Mouse (Mus musculus): ENCODE measurements around the gene Fgfr2. TPM values are rescaled to one million over a fixed set of nuclear protein-coding genes. Genes with fewer than 3 reads are reported as not detected.

Fgfr2 gene
- polyA plus RNA-seq, 1 experiment from 2014 or later = 34.1 TPM

GRCm38 (mm10) chr7:130799418-130799817 lies 2323.7 kb downstream of the Fgfr2 start:
- WGBS = 76% methylated on average over 10 of the region's 10 CpGs
- H3K36me3 ChIP-seq = no peaks in the 10 kb centered on the region
- H3K4me1 ChIP-seq (replicated peaks) = peaks cover 8% of the 10 kb centered on the region
- no peak for ATAC-seq (ENCODE audit: insufficient number of reproducible peaks, low FRiP score)
- H3K27ac ChIP-seq (ENCODE audit: poor library complexity, severe bottlenecking) = no peak overlapping the region
- no peaks in the 10 kb centered on the region for H3K9me3 ChIP-seq (replicated peaks)
- H3K9ac ChIP-seq = no peak overlapping the region
- no peak overlapping the region for H3K4me2 ChIP-seq
- 0 out of 2 replicates have a peak, but pooled peaks cover 3% of the 10 kb centered on the region for H3K27me3 ChIP-seq (replicated peaks)
- no peak overlapping the region for H3K4me3 ChIP-seq

- H3K27me3 ChIP-seq (replicated peaks) = 0 out of 2 replicates have a peak, but pooled peaks cover 3% of the 10 kb centered on the region
- H3K4me3 ChIP-seq = no peak overlapping the region
- WGBS = 83% methylated on average over 6 of the region's 6 CpGs
- ATAC-seq (ENCODE audit: insufficient number of reproducible peaks, low FRiP score) = no peak
- no peak overlapping the region for H3K9ac ChIP-seq
- H3K9me3 ChIP-seq (replicated peaks) = no peaks in the 10 kb centered on the region
- H3K27ac ChIP-seq (ENCODE audit: poor library complexity, severe bottlenecking) = no peak overlapping the region
- H3K4me2 ChIP-seq = no peak overlapping the region
- peaks cover 17% of the 10 kb centered on the region for H3K4me1 ChIP-seq (replicated peaks)
- no peaks in the 10 kb centered on the region for H3K36me3 ChIP-seq
These were observed 2325.6 kb downstream of the Fgfr2 start for GRCm38 (mm10) chr7:130797524-130797923.

DNA sequence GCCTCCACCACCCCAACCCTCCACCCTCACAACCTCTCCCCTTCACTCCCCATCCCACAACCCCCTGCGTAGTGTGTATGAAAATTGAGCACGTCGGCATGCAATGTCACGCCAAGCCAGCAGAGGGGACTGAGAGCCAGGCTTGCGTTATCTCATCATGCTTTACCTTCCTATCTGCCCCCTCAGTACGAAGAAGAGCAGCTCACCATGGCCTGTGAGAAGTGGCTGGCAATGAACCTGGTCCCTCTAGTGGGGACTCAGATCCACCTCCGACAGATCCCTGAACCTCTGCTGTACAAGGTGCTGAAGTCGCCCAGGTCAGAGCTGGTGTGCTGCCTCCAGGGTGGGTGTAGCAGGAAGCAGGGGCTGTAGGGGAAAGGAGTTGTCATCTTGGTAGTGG lies 2326.4 kb downstream of the Fgfr2 start:
- Histone ChIP-seq H3K4me1 (replicated peaks) (peaks cover 17% of the 10 kb centered on the region), H3K9me3 (replicated peaks) (no peaks in the 10 kb centered on the region), H3K4me3 (no peak overlapping the region), H3K9ac (no peak overlapping the region), H3K27ac (ENCODE audit: poor library complexity, severe bottlenecking) (no peak overlapping the region), H3K27me3 (replicated peaks) (0 out of 2 replicates have a peak, but pooled peaks cover 3% of the 10 kb centered on the region), H3K36me3 (no peaks in the 10 kb centered on the region), H3K4me2 (no peak overlapping the region)
- WGBS = 70% methylated on average over 8 of the region's 8 CpGs
- ATAC-seq (ENCODE audit: insufficient number of reproducible peaks, low FRiP score) = no peak

DNA sequence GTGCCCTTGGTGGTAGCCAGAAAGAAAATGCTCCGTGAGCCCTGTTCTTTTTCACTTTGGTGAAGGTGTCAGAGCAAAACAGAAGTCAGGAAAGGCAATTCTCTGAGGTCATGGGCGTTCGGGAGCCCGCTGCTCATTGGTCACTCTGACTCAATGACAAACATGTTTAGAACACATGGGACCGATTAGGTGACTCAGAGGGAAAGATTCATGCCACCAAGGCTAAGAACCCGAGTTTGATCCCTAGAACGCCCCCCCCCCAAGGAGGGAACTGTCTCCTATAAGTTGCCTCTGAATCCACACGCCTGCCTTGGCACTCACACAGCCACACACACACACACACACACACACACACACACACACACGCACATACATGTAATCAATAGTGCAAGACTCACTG lies 2329.5 kb downstream of the Fgfr2 start:
- H3K27ac ChIP-seq (ENCODE audit: poor library complexity, severe bottlenecking) = no peak overlapping the region
- H3K4me1 ChIP-seq (replicated peaks) = peaks cover 17% of the 10 kb centered on the region
- H3K27me3 ChIP-seq (replicated peaks) = 0 out of 2 replicates have a peak, but pooled peaks cover 3% of the 10 kb centered on the region
- no peaks in the 10 kb centered on the region for H3K9me3 ChIP-seq (replicated peaks)
- H3K36me3 ChIP-seq = no peaks in the 10 kb centered on the region
- no peak overlapping the region for H3K4me2 ChIP-seq
- WGBS = 70% methylated on average over 9 of the region's 9 CpGs
- no peak overlapping the region for H3K9ac ChIP-seq
- ATAC-seq (ENCODE audit: insufficient number of reproducible peaks, low FRiP score) = no peak
- H3K4me3 ChIP-seq = no peak overlapping the region

DNA sequence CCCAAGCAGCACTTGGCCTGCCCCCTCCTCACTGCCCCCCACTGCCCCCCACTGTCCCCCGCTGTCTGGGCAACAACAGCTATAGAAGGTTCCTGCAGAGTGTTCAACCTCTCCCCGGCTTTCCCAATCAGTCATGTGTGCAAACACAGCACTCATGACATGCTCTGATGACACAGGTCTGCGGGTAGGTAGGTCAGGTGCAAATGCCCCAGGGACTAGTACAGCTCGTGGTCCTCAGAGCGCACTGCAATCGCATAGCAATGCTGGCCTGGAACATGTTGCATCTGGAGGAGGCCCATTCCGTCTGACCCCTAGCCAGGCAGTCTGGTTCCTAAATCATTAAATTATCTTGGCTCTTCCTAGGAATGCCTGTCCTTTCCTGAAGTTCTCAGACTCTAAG lies 2333.7 kb downstream of the Fgfr2 start:
- H3K4me3 ChIP-seq = no peak overlapping the region
- no peaks in the 10 kb centered on the region for H3K36me3 ChIP-seq
- WGBS = 85% methylated on average over 7 of the region's 7 CpGs
- no peaks in the 10 kb centered on the region for H3K9me3 ChIP-seq (replicated peaks)
- H3K27ac ChIP-seq (ENCODE audit: poor library complexity, severe bottlenecking) = no peak overlapping the region
- H3K9ac ChIP-seq = no peak overlapping the region
- peaks cover 29% of the 10 kb centered on the region for H3K4me1 ChIP-seq (replicated peaks)
- H3K27me3 ChIP-seq (replicated peaks) = no peaks in the 10 kb centered on the region
- H3K4me2 ChIP-seq = no peak overlapping the region
- ATAC-seq (ENCODE audit: insufficient number of reproducible peaks, low FRiP score) = no peak

GRCm38 (mm10) chr7:130788950-130789349 lies 2334.2 kb downstream of the Fgfr2 start:
- Histone ChIP-seq H3K9ac (no peak overlapping the region), H3K4me1 (replicated peaks) (peaks cover 24% of the 10 kb centered on the region), H3K36me3 (no peaks in the 10 kb centered on the region), H3K27ac (ENCODE audit: poor library complexity, severe bottlenecking) (no peak overlapping the region), H3K4me2 (no peak overlapping the region), H3K27me3 (replicated peaks) (no peaks in the 10 kb centered on the region), H3K4me3 (no peak overlapping the region), H3K9me3 (replicated peaks) (no peaks in the 10 kb centered on the region)
- ATAC-seq (ENCODE audit: insufficient number of reproducible peaks, low FRiP score) = no peak
- 83% methylated on average over 3 of the region's 3 CpGs for WGBS

GRCm38 (mm10) chr7:130787537-130787936 lies 2335.6 kb downstream of the Fgfr2 start:
- no peak overlapping the region for H3K27ac ChIP-seq (ENCODE audit: poor library complexity, severe bottlenecking)
- WGBS = 91% methylated on average over 4 of the region's 4 CpGs
- no peak overlapping the region for H3K9ac ChIP-seq
- no peaks in the 10 kb centered on the region for H3K36me3 ChIP-seq
- H3K4me2 ChIP-seq = no peak overlapping the region
- H3K4me3 ChIP-seq = no peak overlapping the region
- peaks cover 20% of the 10 kb centered on the region for H3K4me1 ChIP-seq (replicated peaks)
- H3K27me3 ChIP-seq (replicated peaks) = no peaks in the 10 kb centered on the region
- no peak for ATAC-seq (ENCODE audit: insufficient number of reproducible peaks, low FRiP score)
- H3K9me3 ChIP-seq (replicated peaks) = no peaks in the 10 kb centered on the region

DNA sequence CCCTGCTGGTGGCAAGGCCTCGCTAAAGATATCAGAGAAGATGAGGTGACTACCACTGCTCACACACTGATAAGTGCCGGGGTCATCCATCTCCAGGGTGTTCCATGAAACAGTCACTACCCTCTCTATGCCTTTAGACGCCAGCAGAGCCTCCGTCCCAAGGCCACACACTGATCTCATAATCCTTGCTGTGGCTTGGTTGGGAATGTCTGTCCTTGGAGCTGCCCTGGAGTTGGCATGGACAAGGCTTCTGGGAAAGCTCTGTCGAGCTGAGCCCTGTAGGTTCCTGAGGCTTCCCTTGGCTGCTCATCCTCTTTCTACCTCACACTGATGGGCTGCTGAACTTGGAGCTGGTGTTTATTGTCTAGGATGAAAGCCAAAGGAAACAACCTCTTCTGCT lies 2336.4 kb downstream of the Fgfr2 start:
- Histone ChIP-seq H3K9me3 (replicated peaks) (no peaks in the 10 kb centered on the region), H3K4me2 (no peak overlapping the region), H3K36me3 (no peaks in the 10 kb centered on the region), H3K27me3 (replicated peaks) (no peaks in the 10 kb centered on the region), H3K4me1 (replicated peaks) (peaks cover 24% of the 10 kb centered on the region), H3K9ac (no peak overlapping the region), H3K4me3 (no peak overlapping the region), H3K27ac (ENCODE audit: poor library complexity, severe bottlenecking) (no peak overlapping the region)
- ATAC-seq (ENCODE audit: insufficient number of reproducible peaks, low FRiP score) = no peak
- 55% methylated on average over 5 of the region's 5 CpGs for WGBS

GRCm38 (mm10) chr7:130785923-130786575 lies 2337.1 kb downstream of the Fgfr2 start:
- Histone ChIP-seq H3K4me3 (no peak overlapping the region), H3K36me3 (no peaks in the 10 kb centered on the region), H3K27ac (ENCODE audit: poor library complexity, severe bottlenecking) (no peak overlapping the region), H3K9me3 (replicated peaks) (no peaks in the 10 kb centered on the region), H3K4me2 (no peak overlapping the region), H3K4me1 (replicated peaks) (peaks cover 31% of the 10 kb centered on the region), H3K27me3 (replicated peaks) (no peaks in the 10 kb centered on the region), H3K9ac (no peak overlapping the region)
- 0 out of 2 replicates have a peak, but pooled peaks have one; percentile 49 for ATAC-seq (ENCODE audit: insufficient number of reproducible peaks, low FRiP score)
- 61% methylated on average over 12 of the region's 12 CpGs for WGBS

DNA sequence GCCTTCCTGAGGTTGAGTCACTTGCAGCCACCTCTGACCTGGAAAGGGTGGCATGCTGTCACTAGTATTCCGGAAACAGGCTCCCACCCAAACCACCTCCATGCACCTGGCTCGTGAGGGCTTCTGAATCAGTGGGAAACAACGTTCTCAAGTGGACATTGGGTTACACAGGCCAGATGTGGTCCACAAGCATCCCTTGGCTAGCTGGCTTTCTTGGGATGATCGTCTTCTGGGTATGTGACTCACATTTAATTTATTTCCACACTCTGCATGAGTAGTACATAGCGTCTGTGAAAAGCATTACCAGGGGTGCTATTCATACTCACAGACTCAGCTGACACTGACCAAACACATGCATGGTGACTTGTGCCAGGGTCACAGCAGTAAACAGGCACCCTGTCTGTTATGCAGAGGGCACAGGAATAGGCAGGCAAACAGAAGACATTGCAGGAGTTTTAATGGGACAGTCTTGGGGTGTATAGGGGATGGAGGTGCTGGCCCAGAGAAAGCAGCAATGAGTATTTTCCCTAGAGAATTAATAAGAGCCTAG lies 2340.6 kb downstream of the Fgfr2 start:
- Histone ChIP-seq H3K9ac (no peak overlapping the region), H3K9me3 (replicated peaks) (no peaks in the 10 kb centered on the region), H3K36me3 (no peaks in the 10 kb centered on the region), H3K4me1 (replicated peaks) (peaks cover 38% of the 10 kb centered on the region), H3K4me2 (no peak overlapping the region), H3K27me3 (replicated peaks) (no peaks in the 10 kb centered on the region), H3K4me3 (no peak overlapping the region), H3K27ac (ENCODE audit: poor library complexity, severe bottlenecking) (no peak overlapping the region)
- no peak for ATAC-seq (ENCODE audit: insufficient number of reproducible peaks, low FRiP score)
- WGBS = 68% methylated on average over 5 of the region's 5 CpGs

DNA sequence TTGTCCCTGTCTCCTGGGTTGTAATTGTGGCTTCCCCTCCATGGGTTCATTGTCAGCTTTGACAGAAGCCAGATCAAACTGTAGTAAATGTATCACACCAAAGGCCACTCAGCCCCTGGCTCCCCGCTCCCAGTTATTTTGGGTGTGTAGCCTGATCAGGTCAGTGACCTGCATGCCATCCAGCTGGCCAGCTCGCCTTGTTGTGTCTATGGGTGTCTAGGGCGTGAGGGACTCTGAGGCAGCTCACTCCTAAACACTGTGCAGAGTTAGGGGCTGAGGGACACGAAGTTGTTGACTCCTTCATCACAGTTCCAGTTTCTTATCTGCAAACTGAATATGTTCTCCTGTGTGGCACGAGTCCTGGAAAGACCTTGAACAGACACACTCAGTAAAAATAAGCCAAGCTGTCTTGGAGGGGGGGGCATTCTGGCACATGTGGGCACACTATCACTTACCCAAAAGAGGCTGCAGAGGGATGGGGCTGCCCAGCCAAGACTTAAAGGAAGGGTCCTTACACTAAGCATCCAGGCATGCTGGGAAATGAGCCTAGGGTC lies 2342.2 kb downstream of the Fgfr2 start:
- 23% methylated on average over 5 of the region's 5 CpGs for WGBS
- Histone ChIP-seq H3K9me3 (replicated peaks) (no peaks in the 10 kb centered on the region), H3K4me1 (replicated peaks) (peaks cover 24% of the 10 kb centered on the region), H3K9ac (no peak overlapping the region), H3K36me3 (no peaks in the 10 kb centered on the region), H3K4me2 (no peak overlapping the region), H3K27ac (ENCODE audit: poor library complexity, severe bottlenecking) (peak overlapping the region; percentile 64), H3K27me3 (replicated peaks) (no peaks in the 10 kb centered on the region), H3K4me3 (no peak overlapping the region)
- 0 out of 2 replicates have a peak, but pooled peaks have one; percentile 22 for ATAC-seq (ENCODE audit: insufficient number of reproducible peaks, low FRiP score)
